Mouse (Mus musculus) lung, embryonic 15.5 days (tissue): Measurements from ENCODE around the gene Vhl. TPM values are rescaled to one million over a fixed set of nuclear protein-coding genes. Genes with fewer than 3 reads are reported as not detected.

Experiments
- polyA plus RNA-seq: library from polyadenylated mRNA; unstranded; fragments of >200 nt; fragmentation: Nextera tagmentation; extraction: Ambion mirVana; gene quantifications from 2 replicates; pipeline ENCODE4 v1.2.1, GENCODE M21; 2015

Vhl gene
- polyA plus RNA-seq, 1 experiment from 2014 or later: 45.8 TPM

Other genes with a start within 250 kb of the Vhl start
- gene Tada3, start 246.1 kb upstream of the Vhl start, polyA plus RNA-seq: 53.1 and 54.6 TPM in 2 replicates
- 399 and 412 TPM in 2 replicates for gene Arpc4, start 245.8 kb upstream of the Vhl start, polyA plus RNA-seq
- gene Ttll3, start 234.7 kb upstream of the Vhl start, polyA plus RNA-seq: 3.0 and 3.9 TPM in 2 replicates
- 19.1 and 20.9 TPM in 2 replicates for gene Rpusd3, start 204.6 kb upstream of the Vhl start, polyA plus RNA-seq
- not detected in 2 replicates for gene Cidec, start 188.2 kb upstream of the Vhl start, polyA plus RNA-seq
- 77.1 and 82.8 TPM in 2 replicates for gene Jagn1, start 181.4 kb upstream of the Vhl start, polyA plus RNA-seq
- 19.5 and 23.5 TPM in 2 replicates for gene Il17re, start 165.5 kb upstream of the Vhl start, polyA plus RNA-seq
- gene Il17rc, start 152.5 kb upstream of the Vhl start, polyA plus RNA-seq: 19.1 and 20.2 TPM in 2 replicates
- 33.1 and 36.3 TPM in 2 replicates for gene Creld1, start 140.7 kb upstream of the Vhl start, polyA plus RNA-seq
- 0.17 and 0.21 TPM in 2 replicates for gene Prrt3, start 122.0 kb upstream of the Vhl start, polyA plus RNA-seq
- gene Emc3, start 92.3 kb upstream of the Vhl start, polyA plus RNA-seq: 101 and 103 TPM in 2 replicates
- 13.3 and 14.6 TPM in 2 replicates for gene Fancd2, start 92.3 kb upstream of the Vhl start, polyA plus RNA-seq
- gene Fancd2os, start 23.2 kb upstream of the Vhl start, polyA plus RNA-seq: not detected in 2 replicates
- 223 and 224 TPM in 2 replicates for gene Brk1, start 19.2 kb upstream of the Vhl start, polyA plus RNA-seq
- 5.2 and 6.4 TPM in 2 replicates for gene Irak2, start 14.5 kb downstream of the Vhl start, polyA plus RNA-seq
- 0.37 and 0.67 TPM in 2 replicates for gene Tatdn2, start 73.1 kb downstream of the Vhl start, polyA plus RNA-seq
- gene Ghrl, start 95.9 kb downstream of the Vhl start, polyA plus RNA-seq: 0.72 TPM in 1 of 2 replicates, not detected in the other
- gene Sec13, start 116.8 kb downstream of the Vhl start, polyA plus RNA-seq: 275 and 278 TPM in 2 replicates